Mouse (Mus musculus) mouse embryonic stem cell (cell line): ENCODE results near the gene Cnksr1.
"Not testable (repeated sequence)": the region's sequence is repeated elsewhere in the genome, so short reads cannot be mapped to it uniquely, and the experiment has no call there.

ENCODE experiments used
- in situ Hi-C, 2 experiments: fragments of 300-500 bp; cut with MboI; formaldehyde crosslinking; loops; 1 replicate in 1 of 2; 3 replicates in 1 of 2; pipeline ENCODE4 v1.14.3; 2019 to 2020; ENCODE audit warnings: low sequenced_read_pairs in 2 of 2, low pct_unique_long_range_greater_than_20kb in 1 of 2, mixed read lengths in 1 of 2; ENCODE audit not compliant: unreplicated experiment in 1 of 2

Cnksr1 gene

DNA sequence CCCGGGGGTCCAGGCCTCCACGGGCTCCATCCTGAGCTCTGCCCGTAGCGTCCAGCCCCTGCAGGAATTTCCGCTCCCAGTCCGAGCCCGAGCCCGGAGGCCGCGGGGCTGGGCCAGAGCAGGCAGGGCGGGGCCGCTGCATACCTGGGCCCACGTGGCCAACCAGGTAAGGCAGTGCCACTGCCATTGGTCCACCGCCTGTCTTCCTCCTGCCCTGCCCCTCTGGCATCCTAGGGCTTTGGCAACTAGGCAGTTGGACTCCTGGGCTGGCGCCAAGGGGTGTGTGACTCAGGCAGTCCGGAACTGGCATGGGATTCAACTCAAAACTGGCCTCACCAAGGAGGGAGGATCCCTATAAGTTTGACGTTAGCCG is at the start of gene Cnksr1:
TSS of gene Cnksr1 (minus strand) at position 121 of the 373 bp plus-strand sequence.
- in situ Hi-C loops = no loop called here

DNA sequence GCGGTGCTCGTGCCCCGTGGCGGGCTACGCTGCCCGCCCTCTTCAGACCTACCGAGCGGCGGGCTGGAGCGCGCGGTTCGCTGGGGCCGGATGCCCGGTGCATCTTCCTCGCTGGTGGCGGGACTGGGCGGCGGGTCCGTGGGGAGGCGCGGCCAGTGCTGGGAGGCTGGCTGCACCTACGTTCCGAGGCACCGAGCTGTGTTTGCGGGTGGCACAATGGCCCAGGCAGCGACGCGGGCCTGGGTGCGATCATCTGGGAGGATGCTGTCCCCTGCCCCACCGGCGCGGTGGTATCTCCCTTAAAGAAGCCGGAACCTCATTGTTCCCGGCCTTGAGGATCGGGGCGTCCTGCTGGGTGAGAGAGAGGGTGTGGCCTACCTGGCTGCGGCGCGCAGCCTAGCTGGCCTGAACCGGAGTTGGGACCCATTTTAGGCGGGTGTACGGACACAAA is 49.4 kb upstream of the Cnksr1 start, which contains the start of gene Pdik1l:
TSS of gene Pdik1l (minus strand) at position 321 of the 451 bp plus-strand sequence.
- in situ Hi-C loops = loop anchor here in 1 of 2 experiments (5.0 kb wide), 1 partner anchor 100 kb away; the partner anchor contains the start of gene Cep85

DNA sequence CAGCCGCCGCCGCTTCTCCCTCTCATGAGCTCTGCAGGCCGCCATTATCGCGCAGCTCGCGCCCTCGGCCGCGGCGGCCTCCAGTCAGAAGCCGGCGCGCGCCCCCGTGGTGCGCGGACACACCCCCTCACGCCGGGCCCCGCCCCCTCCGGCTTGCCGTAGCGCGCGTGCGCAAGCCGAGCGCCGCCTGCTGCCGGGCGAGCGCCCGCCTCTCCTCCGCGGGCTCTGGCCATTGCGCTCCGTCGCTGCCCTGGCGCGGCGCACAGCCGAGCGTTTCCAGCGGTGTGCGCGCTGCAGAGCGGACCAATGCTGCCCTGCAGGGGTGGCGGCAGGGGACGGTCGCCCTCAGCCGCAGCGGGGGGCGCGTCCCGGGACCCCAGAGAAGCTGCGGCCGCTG is 49.0 kb upstream of the Cnksr1 start:
- in situ Hi-C loops = loop anchor here in 1 of 2 experiments (5.0 kb wide), 1 partner anchor 100 kb away; the partner anchor contains the start of gene Cep85

DNA sequence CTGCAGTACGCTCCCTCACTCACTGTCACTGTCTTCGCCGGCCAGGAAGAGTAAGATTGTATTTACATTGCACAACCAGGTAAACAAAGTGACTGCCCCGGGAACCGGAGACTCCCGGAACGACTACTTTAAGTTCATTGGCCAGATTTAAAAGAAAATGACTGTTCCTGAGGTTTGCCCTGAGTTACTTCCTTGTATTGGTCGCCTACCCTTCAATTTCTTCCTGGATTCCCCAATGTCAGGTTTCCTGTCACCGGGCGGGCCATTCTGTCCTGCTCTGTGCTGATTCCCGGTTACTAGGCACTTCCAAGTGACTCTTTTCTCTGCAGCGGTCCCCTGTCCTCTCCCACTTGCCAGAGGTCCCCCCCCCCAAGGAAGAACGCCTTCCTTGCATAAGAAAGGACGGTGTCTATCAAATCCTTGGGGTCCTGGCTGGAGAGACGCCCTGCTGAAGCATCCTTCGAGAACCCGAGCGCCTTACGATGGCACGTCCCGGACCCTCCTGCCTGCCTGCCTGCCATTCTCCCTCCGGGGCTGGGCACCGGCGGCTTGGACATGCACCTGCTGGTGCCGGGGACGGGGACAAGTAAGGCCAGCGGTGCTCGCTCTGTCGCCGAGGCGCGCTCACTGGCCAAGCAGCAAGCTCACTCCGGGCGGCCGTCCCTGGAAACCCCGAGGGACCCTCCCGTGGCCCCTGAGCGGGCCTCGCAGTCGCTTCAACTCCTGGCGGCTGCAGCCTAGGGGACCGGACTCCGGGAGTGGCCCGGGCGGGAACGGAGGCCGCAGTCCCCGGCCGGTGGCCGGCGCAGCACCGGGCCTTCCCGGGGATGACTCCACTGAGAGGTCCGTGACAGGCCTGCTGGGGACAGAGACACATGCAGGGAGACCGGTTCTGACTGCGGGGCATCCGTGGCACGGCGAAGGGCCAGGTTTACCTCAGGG is 48.3 kb upstream of the Cnksr1 start:
- in situ Hi-C loops = loop anchor here in 1 of 2 experiments (5.0 kb wide), 1 partner anchor 99 kb away; the partner anchor contains the start of gene Cep85

DNA sequence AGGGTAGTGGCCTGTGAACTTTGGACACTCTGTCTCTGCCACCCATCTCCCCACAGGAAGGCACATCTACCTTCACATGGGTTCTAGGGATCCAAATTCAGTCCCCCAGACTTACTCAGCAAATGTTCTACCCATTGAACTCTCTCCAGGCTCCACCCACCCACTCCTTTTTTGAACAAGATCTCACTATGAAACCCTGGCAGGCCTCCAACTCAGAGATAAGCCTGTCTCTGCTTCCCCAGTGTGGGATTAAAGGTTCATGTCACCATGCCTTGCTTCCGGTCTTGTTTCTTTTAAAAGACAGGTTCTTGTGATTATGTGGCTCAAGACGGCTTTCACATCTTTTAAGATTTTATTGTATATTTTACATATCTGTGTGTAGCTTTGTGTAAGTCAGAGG is 46.7 kb upstream of the Cnksr1 start:
- in situ Hi-C loops = loop anchor here in 1 of 2 experiments (5.0 kb wide), 1 partner anchor 98 kb away; the partner anchor contains the start of gene Cep85

DNA sequence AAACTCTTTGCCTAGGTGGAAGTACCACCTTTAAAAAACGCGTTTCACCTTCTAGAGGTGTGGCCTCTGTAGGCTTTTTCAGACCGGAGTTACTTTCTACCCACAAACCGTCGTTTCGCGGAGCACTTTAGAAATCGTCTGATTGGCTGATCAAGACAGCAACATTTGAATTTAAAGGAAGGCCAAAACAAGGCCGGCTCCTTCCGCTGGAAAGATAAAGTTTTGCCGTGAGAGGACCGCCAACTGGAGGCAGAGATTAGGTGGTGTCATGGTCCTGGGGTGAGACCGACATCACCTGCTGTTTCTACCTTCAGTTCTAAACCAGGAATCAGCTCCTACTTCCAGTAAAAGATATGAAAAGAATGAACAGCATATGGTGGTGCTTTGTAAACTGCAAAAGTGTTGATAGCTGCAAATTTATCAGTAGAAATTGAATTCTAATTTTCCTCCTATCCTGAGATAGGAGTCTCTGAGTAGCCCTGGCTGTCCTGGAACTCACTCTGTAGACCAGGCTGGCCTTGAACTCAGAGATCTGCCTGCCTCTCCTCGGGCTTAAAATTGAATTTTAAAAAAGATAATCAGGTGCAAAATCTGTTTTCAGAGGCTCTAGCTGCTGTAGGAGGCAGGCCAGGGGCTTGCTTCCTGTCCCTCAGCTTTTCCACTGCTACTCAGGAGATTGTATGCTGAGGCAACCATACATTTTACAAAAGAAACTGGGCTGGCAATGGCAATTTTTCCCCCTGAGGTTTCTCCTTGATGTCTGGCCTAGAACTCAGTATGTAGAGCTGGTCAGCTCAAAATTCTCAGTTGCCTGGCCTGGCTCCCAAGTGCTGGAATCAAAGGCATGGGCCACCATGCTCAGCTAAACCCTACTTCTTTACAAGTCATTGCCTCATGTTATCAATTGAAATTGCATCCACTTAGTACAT is 35.5 kb upstream of the Cnksr1 start:
- in situ Hi-C loops = no loop called here

DNA sequence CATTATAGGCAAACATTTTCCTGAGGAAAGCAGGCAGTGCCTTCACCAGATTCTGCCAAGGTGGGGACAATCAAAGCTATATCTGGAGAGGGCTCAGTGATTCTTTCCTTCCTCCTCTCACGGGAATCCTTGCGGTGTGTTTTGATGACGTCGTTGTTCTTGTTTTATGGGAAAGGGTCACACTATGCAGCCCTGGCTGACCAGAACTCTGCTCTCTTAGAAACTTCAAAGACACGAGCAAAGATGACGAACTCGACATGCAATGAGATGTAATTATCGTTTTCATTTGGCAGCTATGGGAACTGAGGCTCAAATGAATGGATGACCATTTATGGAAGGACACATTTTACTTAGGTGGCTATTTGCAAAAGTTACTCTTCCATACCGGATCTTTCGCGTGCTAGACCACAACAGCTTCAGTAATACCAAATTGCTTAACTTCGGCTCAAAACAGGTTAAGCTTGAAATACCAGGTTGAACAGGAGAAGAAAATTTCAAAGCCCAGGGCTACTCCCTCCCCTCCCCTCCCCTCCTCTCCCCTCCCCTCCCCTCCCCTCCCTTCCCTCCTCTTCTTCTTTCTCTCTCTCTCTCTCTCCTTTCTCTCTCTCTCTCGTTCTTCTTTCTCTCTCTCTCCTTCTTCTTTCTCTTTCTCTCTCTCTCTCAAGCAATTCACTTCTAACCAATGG is 34.7 kb upstream of the Cnksr1 start:
- in situ Hi-C loops = no loop called here

DNA sequence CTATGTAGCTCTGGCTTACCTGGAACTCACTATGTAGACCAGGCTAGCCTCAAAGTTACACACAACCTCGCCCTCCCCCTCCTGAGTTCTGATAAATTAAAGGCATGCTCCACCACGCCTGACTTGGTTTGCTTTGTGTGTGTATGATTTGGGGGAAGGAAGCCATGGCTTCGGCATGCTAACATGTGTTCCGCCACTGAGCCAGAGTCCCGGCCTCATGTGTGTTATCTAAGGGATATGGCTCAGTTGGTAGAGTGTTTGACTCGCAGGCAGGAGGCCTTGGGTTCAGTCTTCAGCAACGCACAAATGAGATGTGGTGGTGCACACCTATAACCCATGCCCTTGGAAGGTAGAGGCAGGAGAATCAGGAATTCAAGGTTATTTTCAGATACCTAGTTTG is 33.8 kb upstream of the Cnksr1 start:
- in situ Hi-C loops = no loop called here

DNA sequence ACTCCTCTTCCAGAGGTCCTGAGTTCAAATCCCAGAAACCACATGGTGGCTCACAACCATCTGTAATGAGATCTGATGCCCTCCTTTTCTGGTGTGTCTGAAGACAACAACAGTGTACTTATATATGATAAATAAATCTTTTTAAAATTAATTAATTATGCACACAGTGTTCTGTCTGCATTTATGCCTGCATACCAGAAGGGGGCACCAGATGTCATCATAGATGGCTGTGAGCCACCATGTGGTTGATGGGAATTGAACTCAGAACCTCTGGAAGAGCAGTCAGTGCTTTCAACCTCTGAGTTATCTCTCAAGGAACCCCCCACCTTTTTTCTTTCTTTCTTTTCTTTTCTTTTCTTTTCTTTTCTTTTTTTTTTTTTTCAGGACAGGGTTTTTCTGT is 31.4 kb upstream of the Cnksr1 start:
- in situ Hi-C loops = not testable (repeated sequence)

DNA sequence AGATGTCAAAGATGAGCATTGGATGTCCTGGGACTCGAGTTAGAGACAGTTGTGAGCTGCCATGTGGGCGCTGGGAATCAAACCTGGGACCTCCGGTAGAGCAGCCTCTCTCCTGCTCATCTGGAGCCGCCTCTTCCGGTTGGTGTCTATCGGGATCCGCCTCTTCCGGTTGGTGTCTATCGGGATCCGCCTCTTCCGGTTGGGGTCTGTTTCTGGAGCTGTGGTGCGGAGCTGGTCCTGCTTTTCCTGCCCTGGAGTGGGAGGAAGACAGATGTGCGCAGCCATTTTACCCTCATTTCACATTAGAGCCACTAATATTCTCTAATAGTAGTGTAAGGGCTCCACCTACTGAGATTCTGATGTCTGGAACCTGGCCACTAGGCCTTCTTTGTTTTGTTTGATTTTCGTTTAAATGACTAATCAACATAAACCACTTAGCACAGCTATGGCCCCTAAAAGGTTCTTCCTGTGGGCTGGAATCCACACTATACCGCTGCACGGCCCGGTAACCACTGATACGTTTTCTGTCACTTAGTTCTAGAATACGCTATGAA is 30.0 kb upstream of the Cnksr1 start:
- in situ Hi-C loops = no loop called here

DNA sequence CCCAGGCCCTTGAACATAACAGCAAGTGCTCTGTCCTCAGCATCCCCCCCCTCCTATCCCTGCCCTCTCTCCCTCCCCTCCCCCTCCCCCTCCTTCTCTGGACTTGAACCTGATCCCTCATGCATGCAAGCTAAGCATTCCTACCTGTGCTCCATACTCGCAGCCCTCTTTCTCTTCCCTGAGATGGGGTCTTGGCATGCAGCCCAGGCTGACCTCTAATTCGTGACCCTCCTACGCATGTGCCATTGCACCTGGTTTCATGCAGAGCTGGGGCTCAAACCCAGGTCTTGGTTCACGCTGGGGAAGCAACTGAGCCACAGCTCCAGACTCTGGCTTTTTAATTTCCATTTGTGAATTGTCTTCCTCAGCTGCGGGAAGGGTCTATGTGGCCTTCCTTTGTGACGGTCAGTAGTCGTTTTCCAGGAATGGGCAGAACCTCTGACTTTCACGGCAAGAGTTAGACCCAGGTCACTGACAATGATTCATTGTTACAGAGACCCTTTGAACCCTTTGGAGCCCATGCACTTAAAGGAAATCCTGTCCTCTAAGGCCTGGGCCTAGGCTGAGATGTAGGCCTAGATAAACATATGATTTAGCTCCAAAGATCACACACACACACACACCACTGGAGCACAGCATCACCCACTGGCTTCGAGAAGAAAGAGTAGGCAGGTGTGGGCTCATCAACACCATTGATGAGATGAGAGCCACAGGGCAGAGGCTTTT is 27.8 kb upstream of the Cnksr1 start:
- in situ Hi-C loops = no loop called here

DNA sequence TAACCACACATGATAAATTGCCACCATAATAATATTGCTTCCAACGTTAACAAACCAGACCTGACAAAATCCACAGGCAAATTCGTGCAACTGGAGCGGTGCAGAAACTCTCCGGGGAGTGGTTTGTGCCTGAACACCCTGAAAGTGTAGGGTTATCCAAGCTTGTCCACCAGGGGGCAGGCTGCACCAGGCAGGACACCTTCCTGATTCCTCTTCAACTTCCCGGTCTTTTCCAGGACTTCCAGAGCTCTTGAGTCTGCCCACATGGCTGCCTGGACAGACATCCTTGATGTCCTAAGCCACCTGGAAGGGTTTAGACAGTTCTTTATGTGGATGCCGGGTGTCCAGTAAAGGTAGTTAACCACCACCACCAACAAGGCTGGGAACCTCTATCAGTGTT is 25.0 kb upstream of the Cnksr1 start:
- in situ Hi-C loops = no loop called here

DNA sequence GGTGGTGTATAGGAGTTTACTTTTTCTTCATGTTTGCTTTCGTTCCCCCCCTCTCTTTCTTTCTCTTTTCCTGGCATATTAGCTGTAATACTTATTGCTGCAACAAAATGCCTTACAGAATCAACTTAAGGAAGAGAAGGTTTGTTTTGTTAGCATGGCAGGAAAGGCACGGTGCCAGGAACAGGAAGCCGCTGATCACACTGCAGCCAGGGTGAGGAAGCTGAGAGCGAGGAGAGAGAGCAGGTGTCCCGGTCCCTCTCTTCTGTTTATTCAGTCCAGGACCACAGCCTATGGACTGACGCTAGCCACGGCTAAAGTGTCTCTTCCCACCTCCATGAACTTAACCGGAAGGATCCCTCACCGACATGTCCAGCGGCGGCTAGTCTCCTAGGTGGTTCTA is 20.2 kb upstream of the Cnksr1 start:
- in situ Hi-C loops = no loop called here

DNA sequence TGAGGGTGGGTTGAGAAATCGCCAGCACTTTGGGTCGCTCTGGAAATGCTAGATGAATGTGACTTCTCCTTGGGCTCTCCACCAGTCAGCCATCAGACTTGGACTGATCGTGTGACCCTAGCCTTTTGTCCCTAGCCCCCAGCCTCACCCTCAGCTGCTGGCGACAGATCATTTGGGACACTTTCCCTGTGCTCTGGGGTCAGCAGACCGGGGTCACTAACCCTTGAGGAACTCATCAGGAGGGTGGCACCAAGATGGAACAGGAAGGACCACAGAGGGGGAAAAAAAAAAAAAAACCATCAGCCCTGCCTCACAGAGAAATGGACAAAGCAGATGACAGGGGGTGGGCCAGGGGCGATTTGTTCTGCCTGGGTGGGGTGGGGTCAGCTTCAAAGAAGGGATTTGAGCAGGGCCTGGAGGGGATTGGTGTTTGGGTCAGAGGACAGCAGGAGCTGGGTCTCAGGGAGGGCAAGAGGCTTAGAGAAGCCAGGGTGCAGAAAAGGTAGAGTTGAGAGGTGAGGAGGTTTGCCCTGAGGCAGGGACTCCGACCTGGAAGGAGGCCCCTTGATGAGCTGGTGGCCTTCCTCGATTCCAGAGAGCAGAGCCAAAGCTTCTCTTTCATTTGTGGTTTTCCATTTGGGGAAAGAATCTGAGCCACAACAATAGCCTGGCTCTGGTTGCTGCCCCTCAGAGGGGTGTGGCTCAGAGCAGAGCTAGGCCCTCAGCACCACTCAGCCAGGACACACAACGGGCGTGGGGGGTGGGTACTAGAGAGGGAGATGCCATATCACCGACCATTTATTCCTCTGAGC is 19.2 kb upstream of the Cnksr1 start:
- in situ Hi-C loops = no loop called here

DNA sequence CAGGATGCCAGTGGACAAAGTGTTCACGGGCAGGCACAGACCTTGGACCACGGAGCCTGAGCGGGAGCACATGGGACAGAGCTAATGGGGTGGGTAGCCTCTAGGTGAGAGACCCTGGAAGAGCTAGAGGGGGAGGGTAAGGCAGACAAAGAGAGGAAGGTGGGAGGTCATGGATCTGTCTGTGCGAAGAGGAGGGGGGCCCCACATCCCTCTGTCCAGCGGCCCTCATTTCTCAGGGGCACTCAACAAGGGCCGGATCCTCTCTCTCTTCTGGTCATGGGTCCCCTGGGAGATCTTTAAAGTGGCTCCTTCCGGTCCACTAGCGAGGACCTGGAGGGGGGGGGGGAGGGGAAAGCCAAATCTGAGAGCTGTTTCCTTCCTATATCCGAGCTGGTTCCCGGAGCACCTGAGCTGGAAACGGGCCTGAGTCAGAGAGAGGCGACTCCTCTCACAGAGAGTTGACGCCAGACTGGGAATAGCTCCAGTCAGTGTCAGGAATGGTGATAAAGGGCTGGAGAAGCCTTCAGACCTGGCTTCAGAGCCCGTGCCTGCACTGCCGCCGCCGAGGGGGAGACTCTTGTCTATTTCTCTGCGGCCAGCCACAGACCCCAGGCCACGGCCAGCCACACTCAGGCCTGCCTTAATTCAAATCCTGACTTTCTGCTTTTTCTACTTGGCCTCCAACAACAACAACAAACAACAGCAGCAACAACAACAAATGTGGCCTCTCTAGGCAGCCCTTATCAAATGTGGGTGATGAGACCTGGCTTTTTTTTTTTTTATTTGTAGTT is 18.4 kb upstream of the Cnksr1 start:
- in situ Hi-C loops = no loop called here

DNA sequence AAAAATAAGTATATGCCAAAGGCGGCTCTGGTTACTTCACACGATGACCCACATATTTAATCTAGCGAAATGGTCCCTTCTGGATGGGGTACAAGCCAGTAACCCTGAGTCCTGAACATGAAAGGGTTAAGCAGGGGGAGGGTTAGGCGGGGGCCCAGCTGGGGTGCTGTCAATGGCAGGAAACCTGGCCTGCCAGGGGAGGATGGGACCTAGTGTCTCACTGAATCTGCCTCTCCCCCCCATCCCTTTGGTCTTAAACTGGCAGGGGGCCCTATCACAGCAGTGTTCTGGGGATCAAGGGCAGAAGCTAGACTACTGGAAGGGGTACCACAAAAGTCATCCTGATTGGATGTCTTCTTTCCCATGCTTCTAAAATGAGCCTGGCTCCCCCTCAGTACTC is 17.7 kb upstream of the Cnksr1 start:
- in situ Hi-C loops = no loop called here
